Mouse (Mus musculus) liver, embryonic 11.5 days (tissue): ENCODE data around the gene Sipa1l1. TPM values are rescaled to one million over a fixed set of nuclear protein-coding genes. Genes with fewer than 3 reads are reported as not detected.

Experiments used
- ATAC-seq: fragments of 200-750 bp; cut with Nextera tagmentation; replicated peaks from 2 replicates; pipeline ENCODE4 v1.8.0; 2017; ENCODE audit warnings: moderate number of reproducible peaks, mild to moderate bottlenecking, moderate TSS enrichment, moderate library complexity; ENCODE audit not compliant: low FRiP score
- DNase-seq: peaks from one replicate; pipeline ENCODE4 v3.0.0-alpha.2; 2017; ENCODE audit warnings: low spot score
- H3K27ac ChIP-seq: fragments of 300-500 bp; sonication (generic); 2 replicates; pipeline ENCODE4 v1.5.1; 2014; ENCODE audit warnings: mild to moderate bottlenecking, low read depth, low read length, control low read depth
- H3K27me3 ChIP-seq: fragments of 300-500 bp; sonication (generic); replicated peaks from 2 replicates; pipeline ENCODE4 v1.6.1; 2014; ENCODE audit warnings: low read length, mixed read lengths; ENCODE audit not compliant: control insufficient read depth, insufficient read depth
- H3K36me3 ChIP-seq: fragments of 300-500 bp; sonication (generic); 2 replicates; pipeline ENCODE4 v1.6.1; 2014; ENCODE audit warnings: mild to moderate bottlenecking, low read length, moderate library complexity, mixed read lengths; ENCODE audit not compliant: control insufficient read depth, insufficient read depth
- H3K4me1 ChIP-seq: fragments of 300-500 bp; sonication (generic); replicated peaks from 2 replicates; pipeline ENCODE4 v1.6.1; 2014; ENCODE audit warnings: low read length, mixed read lengths; ENCODE audit not compliant: control insufficient read depth, insufficient read depth
- H3K4me2 ChIP-seq: fragments of 300-500 bp; sonication (generic); 2 replicates; pipeline ENCODE4 v1.6.1; 2014; ENCODE audit warnings: mild to moderate bottlenecking, control low read depth, moderate library complexity
- H3K4me3 ChIP-seq: fragments of 300-500 bp; sonication (generic); 2 replicates; pipeline ENCODE4 v1.5.1; 2014; ENCODE audit warnings: low read depth, low read length, control low read depth
- H3K9ac ChIP-seq: fragments of 300-500 bp; sonication (generic); 2 replicates; pipeline ENCODE4 v1.6.1; 2014; ENCODE audit warnings: low read depth, low read length, control low read depth
- H3K9me3 ChIP-seq: fragments of 300-500 bp; sonication (generic); 2 replicates; pipeline ENCODE4 v1.6.1; 2016; ENCODE audit warnings: low read length, inconsistent platforms, mixed read lengths; ENCODE audit not compliant: control insufficient read depth
- WGBS: fragments of 180-500 bp; shearing (Covaris S2); extraction: QIAGEN DNeasy Blood & Tissue Kit; methylation state at CpG from one replicate; pipeline ENCODE4 v1.1.7; 2014; 5-methylcytosine and 5-hydroxymethylcytosine counted together
- polyA plus RNA-seq: library from polyadenylated mRNA; unstranded; fragments of >200 nt; fragmentation: Nextera tagmentation; extraction: Ambion mirVana; gene quantifications from 2 replicates; pipeline ENCODE4 v1.2.1, GENCODE M21; 2014

Sipa1l1 gene
- polyA plus RNA-seq, 1 experiment from 2014 or later: 21.1 TPM

DNA sequence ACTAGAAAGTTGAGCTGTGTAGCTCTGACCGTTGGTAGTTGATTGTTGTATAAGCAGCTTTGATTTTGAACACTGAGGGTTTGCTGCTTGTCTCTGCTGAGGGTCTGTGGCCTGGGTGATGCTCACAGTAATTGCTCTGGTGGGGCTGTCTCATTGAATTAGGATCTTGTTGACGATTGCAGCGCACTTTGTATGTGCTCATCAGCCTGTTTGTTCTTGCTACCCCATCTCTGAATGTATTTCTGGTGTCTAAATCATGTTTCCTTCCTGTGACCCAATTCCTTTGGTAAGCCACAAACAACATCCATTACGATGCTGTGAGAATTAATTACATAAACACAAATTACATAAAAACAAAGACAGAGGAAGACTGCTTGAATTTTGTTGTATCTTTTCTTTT, 39.5 kb downstream of the Sipa1l1 start:
- no peak overlapping the region for H3K4me2 ChIP-seq
- H3K4me1 ChIP-seq: 0 out of 2 replicates have a peak, but pooled peaks cover 4% of the 10 kb centered on the region
- 76% methylated on average over 4 of the region's 4 CpGs for WGBS
- no peak overlapping the region for H3K9ac ChIP-seq
- no peak overlapping the region for H3K4me3 ChIP-seq
- ATAC-seq (no peak), DNase-seq (no peak)
- H3K27ac ChIP-seq: no peak overlapping the region
- no peaks in the 10 kb centered on the region for H3K27me3 ChIP-seq
- H3K36me3 ChIP-seq: no peaks in the 10 kb centered on the region
- no peaks in the 10 kb centered on the region for H3K9me3 ChIP-seq

DNA sequence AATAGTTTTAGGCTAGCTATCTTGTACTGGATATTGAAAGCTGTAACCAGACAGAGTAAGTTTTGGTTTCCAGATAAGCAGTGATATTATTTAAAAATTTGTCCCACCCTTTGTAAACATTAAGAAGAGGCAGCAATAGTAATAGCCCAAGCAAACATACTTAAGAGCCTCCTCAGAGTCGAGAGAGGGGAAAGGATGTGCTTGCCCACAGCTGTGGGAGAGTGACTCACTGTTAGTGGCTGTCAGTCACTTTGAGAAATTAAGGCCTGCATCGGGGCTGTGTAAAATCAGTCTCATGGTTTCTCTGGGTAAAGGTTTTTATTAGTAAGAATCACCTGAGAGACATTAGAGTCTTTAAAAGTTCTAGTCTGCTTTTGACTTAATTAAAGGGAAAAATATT, 40.6 kb downstream of the Sipa1l1 start:
- H3K4me1 ChIP-seq: peaks cover 6% of the 10 kb centered on the region; the same call in 1 of the 2 replicates
- WGBS: 32% methylated on average over 2 of the region's 2 CpGs

GRCm38 (mm10) chr12:82213056-82213455, 43.9 kb downstream of the Sipa1l1 start:
- 73% methylated on average over 2 of the region's 2 CpGs for WGBS
- no peak for DNase-seq
- no peaks in the 10 kb centered on the region for H3K36me3 ChIP-seq
- no peak overlapping the region for H3K9ac ChIP-seq
- no peak overlapping the region for H3K27ac ChIP-seq
- H3K27me3 ChIP-seq: no peaks in the 10 kb centered on the region
- H3K4me3 ChIP-seq: no peak overlapping the region
- H3K9me3 ChIP-seq: no peaks in the 10 kb centered on the region
- no peak for ATAC-seq
- peaks cover 9% of the 10 kb centered on the region; the same call in 1 of the 2 replicates for H3K4me1 ChIP-seq
- no peak overlapping the region for H3K4me2 ChIP-seq

More for the DNA sequence above, 40.6 kb downstream of the Sipa1l1 start:
- Histone ChIP-seq H3K27me3 (no peaks in the 10 kb centered on the region), H3K9ac (no peak overlapping the region), H3K4me3 (no peak overlapping the region), H3K36me3 (no peaks in the 10 kb centered on the region), H3K4me2 (no peak overlapping the region), H3K27ac (no peak overlapping the region), H3K9me3 (no peaks in the 10 kb centered on the region)
- no peak for ATAC-seq
- DNase-seq: no peak

- Histone ChIP-seq H3K9me3 (no peaks in the 10 kb centered on the region), H3K4me3 (no peak overlapping the region), H3K4me1 (peaks cover 5% of the 10 kb centered on the region; the same call in 1 of the 2 replicates), H3K9ac (no peak overlapping the region), H3K36me3 (no peaks in the 10 kb centered on the region), H3K4me2 (no peak overlapping the region), H3K27ac (no peak overlapping the region), H3K27me3 (no peaks in the 10 kb centered on the region)
- no peak for DNase-seq
- ATAC-seq: 0 out of 2 replicates have a peak, but pooled peaks have one; percentile 20
- 50% methylated on average over 5 of the region's 5 CpGs for WGBS
These were observed 45.8 kb downstream of the Sipa1l1 start for GRCm38 (mm10) chr12:82214916-82215315.

- H3K36me3 ChIP-seq: no peaks in the 10 kb centered on the region
- H3K9me3 ChIP-seq: no peaks in the 10 kb centered on the region
- H3K9ac ChIP-seq: no peak overlapping the region
- DNase-seq (no peak), ATAC-seq (no peak)
- H3K4me3 ChIP-seq: no peak overlapping the region
- 83% methylated on average over 6 of the region's 6 CpGs for WGBS
- peaks cover 5% of the 10 kb centered on the region; the same call in 1 of the 2 replicates for H3K4me1 ChIP-seq
- H3K27ac ChIP-seq: no peak overlapping the region
- no peak overlapping the region for H3K4me2 ChIP-seq
- no peaks in the 10 kb centered on the region for H3K27me3 ChIP-seq
These were observed 47.9 kb downstream of the Sipa1l1 start for GRCm38 (mm10) chr12:82216801-82217553.

DNA sequence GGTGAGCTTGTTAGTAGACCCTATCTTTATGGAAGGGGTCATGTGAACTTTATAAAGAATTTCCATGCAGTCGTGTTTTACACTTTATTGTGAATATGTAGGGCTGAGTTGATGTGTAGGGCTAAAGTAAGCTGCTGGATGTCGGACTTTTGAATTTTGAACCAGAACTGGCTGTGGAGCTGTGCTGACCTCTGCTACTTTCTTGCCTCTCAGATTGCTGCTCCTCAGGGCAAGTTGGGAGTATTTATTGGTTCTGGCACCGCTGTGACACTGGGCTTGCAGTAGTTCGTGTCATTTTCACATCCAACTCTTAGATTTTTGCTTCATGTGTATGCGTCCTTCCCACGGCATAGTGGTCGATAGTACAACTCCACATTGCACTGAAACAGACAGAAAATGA, 49.1 kb downstream of the Sipa1l1 start:
- peaks cover 9% of the 10 kb centered on the region for H3K4me1 ChIP-seq
- no peak for ATAC-seq
- no peak overlapping the region for H3K27ac ChIP-seq
- no peak overlapping the region for H3K9ac ChIP-seq
- H3K9me3 ChIP-seq: no peaks in the 10 kb centered on the region
- H3K4me2 ChIP-seq: no peak overlapping the region
- 86% methylated on average over 7 of the region's 7 CpGs for WGBS
- H3K27me3 ChIP-seq: no peaks in the 10 kb centered on the region
- no peak overlapping the region for H3K4me3 ChIP-seq
- H3K36me3 ChIP-seq: no peaks in the 10 kb centered on the region
- DNase-seq: no peak

GRCm38 (mm10) chr12:82220367-82221089, 51.4 kb downstream of the Sipa1l1 start:
- no peak for ATAC-seq

GRCm38 (mm10) chr12:82223126-82223815, 54.2 kb downstream of the Sipa1l1 start:
- H3K4me3 ChIP-seq: no peak overlapping the region
- 38% methylated on average over 9 of the region's 9 CpGs for WGBS
- no peak overlapping the region for H3K9ac ChIP-seq
- H3K4me1 ChIP-seq: peaks cover 39% of the 10 kb centered on the region
- DNase-seq (no peak), ATAC-seq (no peak)
- H3K27me3 ChIP-seq: no peaks in the 10 kb centered on the region
- no peaks in the 10 kb centered on the region for H3K36me3 ChIP-seq
- H3K4me2 ChIP-seq: peak overlapping the region; percentile 31; the same call in 1 of the 2 replicates
- no peak overlapping the region for H3K27ac ChIP-seq
- H3K9me3 ChIP-seq: no peaks in the 10 kb centered on the region

More at GRCm38 (mm10) chr12:82220367-82221089, 51.4 kb downstream of the Sipa1l1 start:
- Histone ChIP-seq H3K4me1 (peaks cover 21% of the 10 kb centered on the region), H3K9ac (no peak overlapping the region), H3K27ac (no peak overlapping the region), H3K4me3 (no peak overlapping the region), H3K36me3 (no peaks in the 10 kb centered on the region), H3K27me3 (no peaks in the 10 kb centered on the region), H3K9me3 (no peaks in the 10 kb centered on the region), H3K4me2 (no peak overlapping the region)
- 79% methylated on average over 5 of the region's 5 CpGs for WGBS
- DNase-seq: no peak
